Mouse (Mus musculus): ENCODE measurements around the gene Zswim4.

The Zswim4 gene

DNA sequence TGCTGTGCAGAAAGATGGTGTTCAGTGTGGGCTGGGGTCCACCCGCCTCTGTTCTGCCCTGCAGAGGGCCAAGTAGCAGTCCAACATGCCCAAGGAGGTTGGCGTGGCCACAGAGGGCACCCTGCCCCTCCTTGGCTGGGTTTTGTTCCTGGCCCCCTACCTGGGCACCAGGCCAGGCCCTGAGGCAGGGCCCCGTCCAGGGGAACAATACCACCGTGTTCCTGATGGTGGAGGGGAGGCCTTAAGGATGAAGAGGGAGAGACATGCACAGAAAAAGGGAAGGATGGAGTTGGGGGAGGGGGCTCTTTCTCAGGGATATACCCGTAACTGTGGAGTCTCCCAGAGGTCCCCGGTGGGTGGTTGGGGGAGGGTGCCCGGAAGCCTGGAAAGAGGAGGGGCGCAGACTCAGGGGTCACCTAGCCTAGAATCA lies 36.7 kb downstream of the Zswim4 start:
- DNase-seq (ENCODE audit: low spot score in 2 of 2) = no peak

GRCm38 (mm10) chr8:84199348-84200125 lies 37.3 kb downstream of the Zswim4 start:
- DNase-seq (ENCODE audit: low spot score in 2 of 2) = no peak

DNA sequence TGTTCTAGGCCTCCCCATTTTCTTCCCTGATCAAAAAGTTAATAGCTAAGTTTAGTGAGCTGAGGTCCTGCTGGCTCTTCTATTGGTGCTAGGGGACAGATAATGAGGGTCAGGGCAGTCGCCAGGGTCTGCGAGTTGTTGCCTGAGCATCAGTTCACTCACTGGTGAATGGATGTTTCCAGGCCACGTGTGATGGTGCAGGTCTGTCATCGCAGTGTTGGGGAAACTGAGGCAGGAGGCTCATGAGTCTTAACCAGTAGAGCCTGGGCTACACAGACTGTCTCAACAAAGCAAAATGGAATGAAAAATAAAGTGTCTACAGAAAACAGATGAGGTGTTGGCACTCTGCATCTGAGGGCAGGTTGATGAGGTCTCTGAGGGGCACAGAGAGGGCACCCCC lies 38.0 kb downstream of the Zswim4 start:
- no peak for DNase-seq (ENCODE audit: low spot score in 2 of 2)

- DNase-seq (ENCODE audit: low spot score in 2 of 2) = peak; percentile 83 to 91
Observed at GRCm38 (mm10) chr8:84197922-84198774, 38.7 kb downstream of the Zswim4 start.

DNA sequence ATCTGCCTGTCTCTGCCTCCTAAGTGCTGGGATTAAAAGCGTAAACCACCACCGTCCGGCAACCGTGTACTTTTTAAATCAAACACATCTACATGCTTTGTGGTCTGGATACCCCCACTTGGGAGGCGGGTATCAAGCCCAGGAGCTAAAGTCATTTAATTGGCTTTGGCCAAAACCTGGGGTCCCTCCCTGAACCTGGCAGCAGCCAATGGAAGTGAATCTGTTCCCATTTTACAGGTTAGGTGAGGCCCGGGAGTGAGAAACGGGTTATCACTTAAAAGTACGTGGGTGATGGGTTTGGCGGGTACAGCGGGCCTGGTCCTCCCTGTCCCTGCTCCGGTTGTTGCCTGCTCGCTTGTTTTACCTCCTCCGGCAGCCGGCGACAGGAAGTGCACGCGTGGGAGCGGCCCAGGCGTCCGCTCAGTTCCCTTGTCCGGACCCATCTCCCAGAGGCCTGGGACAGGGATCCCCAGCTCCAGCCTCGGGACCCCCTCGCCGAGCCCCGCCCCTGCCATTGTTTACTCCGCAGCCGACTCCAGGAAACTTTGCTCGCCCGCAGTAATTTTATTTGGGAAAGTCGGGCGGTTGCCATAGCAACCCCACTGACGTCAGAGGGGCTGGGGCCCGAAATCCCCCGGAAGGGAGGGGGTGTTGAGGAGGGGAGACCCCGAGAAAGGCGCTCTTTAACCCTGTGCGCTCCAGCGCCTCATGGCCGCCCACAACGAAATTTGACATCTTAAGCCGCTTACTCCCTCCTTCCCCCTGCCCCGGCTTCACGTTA lies 39.5 kb downstream of the Zswim4 start:
- peak; percentile 83 to 91 for DNase-seq (ENCODE audit: low spot score in 2 of 2)

GRCm38 (mm10) chr8:84194224-84194743 lies 42.6 kb downstream of the Zswim4 start:
- DNase-seq (ENCODE audit: low spot score in 2 of 2) = no peak

DNA sequence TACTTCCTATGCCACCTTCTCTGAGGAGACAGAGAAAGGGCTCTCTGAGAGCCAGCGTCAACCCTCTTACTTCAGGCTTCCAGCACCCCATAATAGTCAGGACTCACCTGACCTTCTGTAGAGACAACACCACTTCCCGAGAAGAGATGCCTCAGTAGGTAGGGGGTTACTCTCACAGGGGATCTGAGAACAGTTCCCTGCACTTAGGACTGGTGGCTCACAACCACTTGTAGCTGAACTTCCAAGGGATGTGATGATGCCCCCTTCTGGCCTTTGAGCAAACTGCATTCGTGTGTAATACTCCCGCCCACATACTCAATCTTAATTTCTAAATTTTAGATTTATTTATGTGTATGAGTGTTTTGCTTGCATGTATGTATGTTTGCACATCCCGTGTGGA lies 43.3 kb downstream of the Zswim4 start:
- no peak for DNase-seq (ENCODE audit: low spot score in 2 of 2)

GRCm38 (mm10) chr8:84193161-84193560 lies 43.7 kb downstream of the Zswim4 start:
- DNase-seq (ENCODE audit: low spot score in 2 of 2) = no peak

GRCm38 (mm10) chr8:84192555-84192954 lies 44.3 kb downstream of the Zswim4 start:
- peak; percentile 76 to 88 for DNase-seq (ENCODE audit: low spot score in 2 of 2)

DNA sequence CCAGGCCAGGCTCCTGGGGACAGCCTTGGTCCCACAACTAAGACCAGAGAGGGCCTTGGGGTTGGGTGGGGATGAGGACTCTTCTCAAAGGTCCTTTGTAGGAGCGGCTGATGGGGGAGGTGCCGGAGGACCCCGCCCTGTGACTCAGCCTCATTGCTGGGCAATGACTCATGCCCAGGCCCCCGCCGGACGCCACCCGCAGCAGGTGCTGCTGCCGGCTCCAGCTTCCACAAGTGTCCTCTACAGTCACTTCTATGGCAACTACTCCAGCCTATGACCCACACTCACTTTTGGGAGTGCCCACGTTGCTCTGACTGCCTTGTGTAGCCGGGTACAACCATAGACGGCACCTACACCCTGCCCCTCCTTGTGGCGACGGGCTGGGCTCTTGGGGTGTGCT lies 44.8 kb downstream of the Zswim4 start:
- DNase-seq (ENCODE audit: low spot score in 2 of 2) = peak; percentile 73 to 74

DNA sequence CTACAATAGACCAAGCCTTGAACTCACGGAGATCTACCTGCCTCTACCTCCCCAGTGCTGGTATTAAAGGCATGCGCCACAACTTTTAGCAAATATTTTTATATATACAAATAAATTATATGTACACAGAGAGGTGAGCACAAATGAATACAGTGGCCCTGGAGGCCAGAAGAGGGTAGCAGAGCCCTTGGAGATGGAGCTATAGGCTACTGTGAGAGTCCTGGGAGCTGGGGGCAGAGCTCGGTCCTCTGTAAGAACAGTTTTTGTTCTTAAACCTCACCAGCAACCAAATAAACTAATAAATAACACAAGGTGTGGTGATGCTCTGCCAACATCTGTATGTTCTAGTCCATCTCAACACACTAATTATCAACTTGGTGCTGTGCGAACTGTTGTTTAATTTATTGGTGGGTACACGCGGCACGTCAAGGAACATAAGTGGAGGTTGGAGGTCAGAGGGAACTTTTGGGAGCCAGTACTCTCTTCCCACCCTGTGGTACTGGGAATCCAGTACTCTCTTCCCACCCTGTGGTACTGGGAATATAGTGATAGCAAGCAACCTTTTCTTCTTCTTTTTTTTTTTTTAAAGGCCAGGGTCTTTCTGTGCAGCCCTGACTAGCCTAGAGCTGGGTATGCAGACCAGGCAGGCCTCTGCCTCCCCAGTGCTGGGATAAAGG lies 46.5 kb downstream of the Zswim4 start:
- DNase-seq (ENCODE audit: low spot score in 2 of 2) = no peak

GRCm38 (mm10) chr8:84189603-84190002 lies 47.3 kb downstream of the Zswim4 start:
- DNase-seq (ENCODE audit: low spot score in 2 of 2) = no peak

DNA sequence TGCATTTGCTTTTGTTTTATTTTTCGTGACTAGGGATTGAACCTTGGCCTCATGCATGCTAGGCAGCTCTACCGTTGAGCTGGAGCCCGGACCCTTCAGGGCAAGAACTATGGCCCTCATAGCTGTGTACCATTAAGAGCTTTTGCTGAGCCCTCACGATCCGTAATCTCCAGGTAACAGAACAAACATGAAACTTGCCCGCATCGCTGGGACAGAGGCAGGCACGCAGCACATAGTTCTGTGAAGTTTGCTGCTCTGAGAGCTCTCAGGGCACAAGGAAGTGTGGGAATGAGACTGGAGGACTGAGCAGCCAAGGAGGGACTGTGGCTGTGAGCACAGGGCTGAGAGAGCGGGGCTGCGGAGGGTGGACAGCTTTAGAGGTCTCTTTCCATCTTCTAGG lies 48.2 kb downstream of the Zswim4 start:
- DNase-seq (ENCODE audit: low spot score in 2 of 2) = no peak

- DNase-seq (ENCODE audit: low spot score in 2 of 2) = no peak
Observed at GRCm38 (mm10) chr8:84187065-84187755, 49.6 kb downstream of the Zswim4 start.

DNA sequence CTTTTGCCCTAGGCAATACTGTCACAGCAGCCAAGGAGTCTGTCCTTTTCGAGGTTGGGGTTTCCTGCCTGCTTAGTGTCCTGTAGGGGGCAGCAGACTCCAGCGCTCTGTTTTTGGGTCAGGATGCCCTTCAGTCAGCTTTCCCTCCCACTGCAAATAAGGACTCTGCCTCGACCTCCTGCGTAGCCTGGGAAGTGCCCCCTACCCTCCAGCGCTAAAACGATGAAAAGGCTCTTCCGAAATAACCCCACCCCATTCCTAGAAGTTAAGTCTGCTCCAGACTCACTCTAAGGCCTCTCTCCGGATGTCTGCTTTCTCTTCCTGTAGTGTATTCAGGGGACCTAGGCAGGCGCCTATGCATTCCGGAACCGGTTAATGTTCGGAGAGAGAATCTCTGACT lies 50.3 kb downstream of the Zswim4 start:
- DNase-seq (ENCODE audit: low spot score in 2 of 2) = peak in 1 of 2 experiments; percentile 71

GRCm38 (mm10) chr8:84185117-84185516 lies 51.7 kb downstream of the Zswim4 start, which contains the start of gene Nanos3:
Nanos3 (minus strand) TSS chr8:84185217.
- DNase-seq (ENCODE audit: low spot score in 2 of 2) = no peak

DNA sequence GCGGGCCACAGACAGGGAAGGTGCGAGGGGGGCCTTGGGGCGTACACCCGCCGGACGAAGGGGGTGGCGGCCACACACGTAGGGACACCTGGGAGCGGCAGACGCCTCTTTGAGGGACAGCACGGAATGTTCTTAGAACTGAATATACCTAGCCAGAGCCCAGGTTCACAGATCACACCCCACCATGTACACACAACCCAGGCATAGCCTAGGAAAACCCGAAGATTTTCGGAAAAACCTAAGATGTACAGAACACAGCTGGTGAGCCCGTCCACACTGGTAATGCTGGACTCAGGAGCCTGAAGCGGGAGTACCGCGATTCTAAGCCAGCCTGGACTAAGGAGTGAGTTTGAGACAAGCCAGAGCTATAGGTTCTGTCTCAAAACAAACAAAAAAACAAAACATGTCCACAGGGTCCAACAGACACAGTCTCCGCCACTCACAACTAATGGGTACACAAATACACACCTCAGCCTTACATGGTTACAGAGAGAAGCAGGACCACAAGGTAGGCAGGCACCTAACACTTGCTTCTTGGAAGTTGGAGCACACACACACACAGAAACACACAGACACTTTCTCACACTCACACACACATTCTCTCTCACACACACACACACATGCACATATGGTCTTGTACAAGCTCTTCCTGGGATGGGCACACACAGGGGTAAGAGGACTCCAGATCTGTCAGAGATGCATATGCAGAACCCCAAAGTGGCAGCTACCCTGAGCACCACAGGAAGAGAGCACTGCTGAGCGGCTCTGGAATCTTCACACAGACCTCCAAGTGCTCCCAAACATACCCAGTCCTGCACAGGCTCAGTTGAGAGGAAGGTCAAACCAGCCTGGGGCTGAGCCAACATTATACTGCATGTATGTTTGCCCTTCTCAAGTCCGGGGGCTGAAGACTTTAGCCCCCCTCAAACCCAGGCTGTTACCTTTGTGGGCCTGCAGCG lies 52.5 kb downstream of the Zswim4 start:
- DNase-seq (ENCODE audit: low spot score in 2 of 2) = no peak

- DNase-seq (ENCODE audit: low spot score in 2 of 2) = no peak
Observed at GRCm38 (mm10) chr8:84183261-84184084, 53.4 kb downstream of the Zswim4 start.

- no peak for DNase-seq (ENCODE audit: low spot score in 2 of 2)
Observed at GRCm38 (mm10) chr8:84182833-84183232, 54.0 kb downstream of the Zswim4 start.

Measured in urinary bladder, postnatal 4 days (tissue).